Mouse (Mus musculus) induced T-regulatory cell, adult 2 months (primary cell): ENCODE data around the gene Defa21.
"Not testable (repeated sequence)": the region's sequence is repeated elsewhere in the genome, so short reads cannot be mapped to it uniquely, and the experiment has no call there.

Experiments used
- DNase-seq: peaks from one replicate; pipeline ENCODE4 v3.0.0-alpha.2; 2012; ENCODE audit warnings: low read depth

The Defa21 gene

DNA sequence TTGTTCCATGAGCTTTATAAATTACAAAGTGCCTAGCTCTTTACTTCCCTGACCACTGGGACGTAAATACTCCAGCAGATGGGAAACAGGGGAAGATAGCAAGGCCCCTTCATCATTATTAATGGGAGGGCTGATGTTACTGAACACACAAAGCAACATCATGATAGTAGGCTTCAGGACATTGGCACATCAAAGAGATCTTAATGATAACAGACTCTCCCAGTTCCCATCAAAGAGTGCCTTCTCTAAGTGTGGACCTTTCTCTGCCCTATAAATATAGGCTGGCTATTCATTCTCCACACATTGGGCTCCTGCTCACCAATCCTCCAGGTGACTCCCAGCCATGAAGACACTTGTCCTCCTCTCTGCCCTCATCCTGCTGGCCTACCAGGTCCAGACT, at the start of gene Defa21:
Gene Defa21 (plus strand): TSS at position 301 of the 400 bp plus-strand sequence.
- DNase-seq = not testable (repeated sequence)

DNA sequence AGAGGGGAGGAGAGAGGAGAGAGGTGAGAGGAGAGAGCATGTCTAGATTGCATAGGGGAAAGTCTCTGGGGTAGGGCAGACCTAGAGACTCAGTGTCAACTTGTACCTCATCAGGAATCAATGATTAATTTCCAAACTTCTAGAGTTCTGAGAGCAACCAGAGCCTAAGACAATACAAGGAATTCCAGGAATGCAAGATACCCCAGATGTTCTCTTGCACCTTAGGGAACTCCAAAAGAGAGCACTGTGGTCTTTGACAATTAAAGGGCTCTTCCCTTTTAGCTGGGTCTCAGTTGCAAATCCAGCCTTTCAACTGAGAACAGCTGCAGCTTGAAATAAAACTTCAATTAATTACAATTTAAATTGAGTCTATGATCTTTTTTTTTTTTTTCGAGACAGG, 45.5 kb upstream of the Defa21 start:
- no peak for DNase-seq

DNA sequence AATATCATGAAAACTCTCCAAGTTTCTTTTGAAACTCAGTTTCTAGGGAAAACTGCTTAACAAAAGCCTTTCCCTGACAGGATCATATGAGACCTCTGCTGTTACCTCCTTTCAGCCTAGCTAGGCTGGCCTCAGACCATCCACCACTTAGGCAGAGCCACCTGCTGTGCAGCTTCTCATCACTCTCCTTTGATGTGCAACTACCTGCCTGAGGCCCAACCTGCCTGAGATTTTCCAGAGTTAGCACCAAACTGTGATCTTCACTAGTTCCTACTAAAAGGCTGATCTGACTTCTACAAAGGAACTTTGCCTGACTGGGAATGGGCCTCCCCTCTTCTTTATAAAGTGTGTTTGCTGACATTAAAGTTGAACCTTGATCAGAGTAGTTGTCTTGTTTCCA, 31.3 kb upstream of the Defa21 start:
- not testable (repeated sequence) for DNase-seq

DNA sequence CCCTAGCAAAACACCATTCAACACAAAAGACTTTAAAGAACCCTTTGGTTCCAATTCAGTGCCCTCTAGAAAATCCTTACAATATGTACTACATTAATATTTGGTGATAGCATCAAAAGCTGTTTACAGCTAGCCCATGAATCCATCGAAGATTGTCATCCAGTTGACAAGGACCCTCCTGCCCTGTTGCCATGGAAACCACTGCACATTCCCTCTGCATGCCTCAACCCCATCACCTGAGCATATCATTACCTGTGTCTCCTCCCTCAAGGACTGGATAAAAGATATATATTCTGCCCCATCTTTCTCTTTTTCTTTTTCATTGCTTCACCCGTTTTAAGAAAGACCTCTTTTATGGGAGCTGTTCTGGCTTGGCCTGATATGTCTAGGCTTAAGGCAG, 28.6 kb upstream of the Defa21 start:
- DNase-seq = no peak

DNA sequence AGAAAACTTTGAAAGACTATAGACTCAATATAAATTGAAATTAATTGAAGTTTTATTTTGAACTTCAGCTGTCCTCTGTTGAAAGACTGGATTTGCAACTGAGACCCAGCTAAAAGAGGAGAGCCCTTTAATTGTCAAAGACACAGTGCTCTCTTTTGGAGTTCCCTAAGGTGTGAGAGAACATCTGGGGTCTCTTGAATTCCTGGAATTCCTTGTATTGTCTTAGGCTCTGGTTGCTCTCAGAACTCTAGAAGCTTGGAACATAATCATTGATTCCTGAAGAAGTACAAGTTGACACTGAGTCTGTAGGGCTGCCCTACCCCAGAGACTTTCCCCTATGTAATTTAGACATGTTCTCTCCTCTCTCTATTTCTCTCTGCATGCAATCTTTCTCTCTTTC, 28.1 kb upstream of the Defa21 start:
- no peak for DNase-seq

DNA sequence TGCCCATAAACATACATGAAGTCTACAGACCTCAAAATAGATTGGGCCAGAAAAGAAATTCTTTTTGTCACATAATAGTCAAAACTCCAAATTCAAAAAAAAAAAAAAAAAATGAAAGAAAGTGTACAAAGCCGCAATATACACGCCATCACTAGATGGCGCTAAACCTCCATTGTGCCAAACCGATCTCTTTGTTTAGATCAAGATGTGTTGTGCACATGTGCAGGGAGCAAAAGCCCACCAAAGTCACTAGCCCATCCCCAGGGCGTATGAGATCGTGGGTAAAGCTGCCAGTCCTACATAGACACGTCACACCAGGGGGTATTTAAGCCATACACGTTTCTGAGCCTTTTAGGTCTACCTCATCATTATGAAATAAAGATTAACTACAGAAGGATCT, 24.2 kb upstream of the Defa21 start:
- peak; percentile 29 for DNase-seq

DNA sequence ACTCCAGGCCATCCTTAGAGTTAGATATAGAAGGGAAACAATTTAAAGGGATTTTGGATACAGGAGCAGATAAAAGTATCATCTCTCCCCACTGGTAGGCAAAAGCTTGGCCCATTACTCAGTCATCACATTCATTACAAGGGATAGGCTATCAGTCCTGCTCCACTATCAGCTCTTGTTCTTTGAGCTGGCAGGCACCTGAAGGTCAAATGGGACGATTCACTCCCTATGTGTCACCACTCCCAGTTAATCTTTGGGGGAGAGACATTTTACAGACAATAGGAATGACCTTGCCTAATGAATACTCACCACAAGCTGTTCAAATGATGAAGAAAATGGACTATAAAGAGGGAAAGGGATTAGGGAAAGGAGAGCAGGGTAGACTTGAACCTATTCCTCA, 18.5 kb upstream of the Defa21 start:
- DNase-seq = no peak

DNA sequence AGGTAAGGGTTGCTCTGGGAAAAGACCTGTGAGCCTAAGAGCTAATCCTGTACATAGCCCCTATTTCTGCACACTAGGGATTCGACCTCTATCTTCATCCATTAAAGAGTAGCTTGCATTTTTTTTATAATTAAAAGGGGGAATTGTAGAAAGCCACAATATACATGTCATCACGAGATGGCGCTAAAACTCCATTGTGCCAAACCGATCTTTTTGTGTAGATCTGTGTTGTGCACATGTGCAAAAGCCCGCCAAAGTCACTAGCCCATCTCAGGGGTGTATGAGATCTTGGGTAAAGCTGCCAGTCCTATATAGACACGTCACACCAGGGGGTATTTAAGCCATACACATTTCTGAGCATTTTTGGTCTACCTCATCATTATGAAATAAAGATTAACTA, 16.8 kb upstream of the Defa21 start:
- DNase-seq = not testable (repeated sequence)

DNA sequence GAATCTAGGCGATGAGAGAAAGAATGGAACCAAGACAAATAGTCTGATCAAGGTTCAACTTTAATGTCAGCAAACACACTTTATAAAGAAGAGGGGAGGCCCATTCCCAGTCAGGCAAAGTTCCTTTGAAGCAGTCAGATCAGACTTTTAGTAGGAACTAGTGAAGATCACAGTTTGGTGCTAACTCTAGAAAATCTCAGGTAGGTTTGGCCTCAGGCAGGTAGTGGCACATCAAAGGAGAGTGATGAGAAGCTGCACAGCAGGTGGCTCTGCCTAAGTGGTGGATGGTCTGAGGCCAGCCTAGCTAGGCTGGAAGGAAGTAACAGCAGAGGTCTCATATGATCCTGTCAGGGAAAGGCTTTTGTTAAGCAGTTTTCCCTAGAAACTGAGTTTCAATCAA, 14.8 kb upstream of the Defa21 start:
- DNase-seq = not testable (repeated sequence)

DNA sequence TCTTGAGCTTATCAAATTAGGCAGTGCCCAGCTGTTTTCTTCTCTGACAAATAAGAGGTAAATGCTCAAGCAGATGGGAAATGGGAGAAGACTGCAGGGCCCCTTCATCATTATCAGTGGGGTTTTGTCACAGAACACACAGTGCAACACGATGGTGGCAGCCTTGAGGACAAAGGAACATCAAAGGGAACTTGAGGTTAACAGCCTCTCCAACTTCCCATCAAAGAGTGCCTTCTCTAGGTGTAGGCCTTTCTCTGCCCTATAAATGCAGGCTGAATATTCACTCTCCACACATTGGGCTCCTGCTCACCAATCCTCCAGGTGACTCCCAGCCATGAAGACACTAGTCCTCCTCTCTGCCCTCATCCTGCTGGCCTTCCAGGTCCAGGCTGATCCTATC, 29.4 kb downstream of the Defa21 start, which contains the start of gene Defa23:
Gene Defa23 (plus strand): TSS at position 301 of the 400 bp plus-strand sequence.
- not testable (repeated sequence) for DNase-seq

DNA sequence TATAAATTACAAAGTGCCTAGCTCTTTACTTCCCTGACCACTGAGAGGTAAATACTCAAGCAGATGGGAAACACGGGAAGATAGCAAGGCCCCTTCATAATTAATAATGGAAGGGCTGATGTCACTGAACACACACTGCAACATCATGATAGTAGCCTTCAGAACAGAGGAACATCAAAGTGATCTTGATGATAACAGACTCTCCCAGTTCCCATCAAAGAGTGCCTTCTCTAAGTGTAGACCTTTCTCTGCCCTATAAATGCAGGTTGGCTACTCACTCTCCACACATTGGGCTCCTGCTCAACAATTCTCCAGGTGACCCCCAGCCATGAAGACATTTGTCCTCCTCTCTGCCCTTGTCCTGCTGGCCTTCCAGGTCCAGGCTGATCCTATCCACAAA, 39.4 kb downstream of the Defa21 start, which contains the start of gene Defa35:
Gene Defa35 (plus strand): TSS at position 301 of the 400 bp plus-strand sequence.
- not testable (repeated sequence) for DNase-seq
